Mouse (Mus musculus): ENCODE measurements at regions not wholly inside any gene's neighbourhood (a gene's known extent, or its start where the extent isn't known, plus 50 kb on each side); places are given as distances from the start of the nearest gene placed in this dataset.
A peak's percentile ranks its signal among the peaks of the same experiment; 100 is the strongest.

DNA sequence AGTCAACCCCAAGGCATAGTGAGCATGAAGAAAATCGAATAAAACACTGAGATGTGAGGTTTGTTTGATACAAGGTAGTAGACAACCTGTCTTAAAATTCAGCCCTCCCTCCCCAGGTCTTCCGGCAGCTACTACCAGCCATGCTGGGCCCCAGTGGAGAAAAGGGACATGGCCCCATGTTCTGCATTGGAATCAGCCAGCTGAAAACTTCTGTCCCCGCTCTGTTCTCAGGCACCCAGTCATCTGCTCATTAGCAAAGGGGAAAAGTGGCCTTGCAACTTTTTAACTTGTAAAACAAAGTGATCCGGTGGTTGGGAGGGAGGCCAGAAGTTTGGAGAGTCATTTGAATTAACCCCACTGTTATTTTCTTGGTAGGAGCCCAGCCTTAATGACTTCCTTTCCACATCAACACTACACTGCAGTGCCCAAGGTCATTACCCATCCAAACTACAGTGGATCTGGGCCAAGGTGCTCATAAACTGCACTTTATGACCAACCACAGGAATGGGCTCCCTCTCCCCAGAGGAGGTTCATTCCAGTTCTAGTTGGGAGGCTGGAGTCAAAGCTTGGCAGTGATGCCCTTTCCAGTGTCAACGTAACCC lies 143.5 kb downstream of the Npy start:
- Histone ChIP-seq H3K36me3 (no peaks in the 10 kb centered on the region), H3K4me3 (no peak overlapping the region), H3K9me3 (no peaks in the 10 kb centered on the region), H3K4me2 (no peak overlapping the region), H3K27me3 (no peaks in the 10 kb centered on the region), H3K9ac (no peak overlapping the region), H3K27ac (no peak overlapping the region), H3K4me1 (replicated peaks) (no peaks in the 10 kb centered on the region)
- ATAC-seq (ENCODE audit: low FRiP score) = no peak
- 89% methylated on average over 5 of the region's 5 CpGs for WGBS

DNA sequence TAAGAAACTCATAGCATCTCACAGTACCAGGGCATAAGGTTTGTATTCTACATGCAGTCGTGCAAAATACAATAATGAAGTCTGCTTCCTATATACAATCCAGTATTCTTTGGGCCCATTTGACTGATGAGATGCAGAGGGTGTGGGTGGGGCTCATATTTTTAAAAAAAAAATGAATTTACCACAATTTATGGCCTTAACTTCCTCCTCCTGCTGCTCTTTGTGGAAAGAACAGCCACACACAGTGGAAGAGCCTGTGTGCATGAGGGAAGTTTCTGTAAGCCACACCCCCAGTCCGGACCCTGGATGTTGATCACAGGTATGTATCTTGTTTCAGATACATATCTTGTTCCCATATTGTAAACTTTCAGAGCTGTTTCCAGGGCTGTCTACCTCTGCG lies 143.5 kb upstream of the Mpp6 start:
- WGBS = 93% methylated on average over 3 of the region's 3 CpGs
- ATAC-seq (ENCODE audit: low FRiP score) = no peak
- no peak overlapping the region for H3K4me3 ChIP-seq
- no peak overlapping the region for H3K4me2 ChIP-seq
- no peaks in the 10 kb centered on the region for H3K27me3 ChIP-seq
- no peak overlapping the region for H3K27ac ChIP-seq
- no peak overlapping the region for H3K9ac ChIP-seq
- no peaks in the 10 kb centered on the region for H3K9me3 ChIP-seq
- H3K36me3 ChIP-seq = no peaks in the 10 kb centered on the region
- H3K4me1 ChIP-seq (replicated peaks) = no peaks in the 10 kb centered on the region

DNA sequence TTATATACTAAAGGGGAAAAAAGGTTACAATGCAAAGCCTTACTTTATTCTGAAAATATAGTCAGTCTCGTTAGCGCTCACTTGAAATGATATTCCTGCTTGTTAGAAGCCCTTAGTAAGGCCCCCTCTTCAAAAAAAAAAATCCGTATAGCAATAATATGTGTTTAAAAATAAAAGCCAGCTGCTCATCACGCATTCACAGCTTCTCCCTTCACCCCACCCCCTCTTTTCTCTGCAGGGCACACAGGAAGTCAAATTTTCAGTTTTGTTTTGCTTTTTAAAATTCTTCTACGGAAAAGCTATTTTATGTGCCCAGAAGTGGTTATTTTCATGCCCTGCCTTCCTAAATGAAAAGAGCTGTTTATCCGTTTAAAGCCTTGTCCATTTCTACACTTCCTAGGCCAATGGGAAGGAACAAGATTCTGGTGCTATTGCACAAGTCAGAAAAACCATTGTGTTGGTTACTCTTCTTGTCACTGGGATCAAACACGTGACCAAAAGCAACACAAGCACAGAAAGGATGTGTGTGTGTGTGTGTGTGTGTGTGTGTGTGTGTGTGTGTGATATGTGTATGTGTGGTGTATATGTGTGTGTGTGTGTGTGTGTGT lies 136.7 kb upstream of the Mpp6 start:
- no peaks in the 10 kb centered on the region for H3K36me3 ChIP-seq
- no peaks in the 10 kb centered on the region for H3K27me3 ChIP-seq
- no peak overlapping the region for H3K4me3 ChIP-seq
- no peak overlapping the region for H3K27ac ChIP-seq
- no peaks in the 10 kb centered on the region for H3K9me3 ChIP-seq
- H3K9ac ChIP-seq = no peak overlapping the region
- 79% methylated on average over 7 of the region's 7 CpGs for WGBS
- no peak overlapping the region for H3K4me2 ChIP-seq
- no peak for ATAC-seq (ENCODE audit: low FRiP score)
- no peaks in the 10 kb centered on the region; the same call in 1 of the 2 replicates for H3K4me1 ChIP-seq (replicated peaks)

DNA sequence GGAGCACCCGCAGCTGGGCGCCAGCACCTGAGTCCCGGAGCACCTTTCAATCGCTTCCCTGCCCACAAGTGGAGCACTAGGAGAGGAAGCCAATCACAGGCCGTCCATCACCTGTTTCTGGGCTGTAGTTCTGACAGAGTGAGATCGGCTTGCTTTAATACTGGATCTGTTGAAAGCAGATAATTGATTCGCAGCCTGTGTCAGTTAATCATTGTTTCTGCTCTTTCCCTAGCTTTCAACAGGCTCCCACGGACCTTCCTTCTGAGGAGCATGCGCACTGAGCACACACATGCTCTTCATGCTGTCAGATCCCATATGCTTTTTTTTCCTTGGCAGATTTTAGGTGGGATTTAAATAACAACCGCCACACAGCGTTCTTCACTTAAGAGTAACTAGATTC lies 132.3 kb upstream of the Mpp6 start:
- H3K9me3 ChIP-seq = no peaks in the 10 kb centered on the region
- no peak overlapping the region for H3K4me3 ChIP-seq
- peak overlapping the region; percentile 44; the same call in 1 of the 2 replicates for H3K27ac ChIP-seq
- H3K4me1 ChIP-seq (replicated peaks) = no peaks in the 10 kb centered on the region; the same call in 1 of the 2 replicates
- no peak overlapping the region for H3K9ac ChIP-seq
- no peak for ATAC-seq (ENCODE audit: low FRiP score)
- no peaks in the 10 kb centered on the region for H3K27me3 ChIP-seq
- no peaks in the 10 kb centered on the region for H3K36me3 ChIP-seq
- H3K4me2 ChIP-seq = 0 out of 2 replicates have a peak overlapping the region, but pooled peaks have one; percentile 17
- 63% methylated on average over 11 of the region's 11 CpGs for WGBS

DNA sequence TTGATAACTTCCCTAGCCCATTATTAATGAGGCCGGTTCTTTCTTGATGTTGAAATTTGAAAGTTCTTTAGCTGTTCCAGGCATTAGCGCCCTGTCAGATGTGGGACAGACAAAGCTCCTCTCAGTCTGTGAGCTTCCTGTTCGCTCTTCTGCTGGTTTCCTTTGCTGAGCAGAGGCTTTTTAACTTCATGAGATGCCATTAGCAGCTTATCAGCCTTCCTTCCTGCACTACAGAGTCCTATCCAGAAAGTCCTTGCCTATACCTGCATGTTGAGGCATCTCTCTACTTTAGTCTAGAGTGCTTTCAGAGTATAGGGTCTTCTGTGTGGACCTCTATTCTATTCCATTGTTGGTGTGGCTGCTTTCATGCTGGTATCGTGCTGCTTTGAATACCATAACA lies 126.3 kb upstream of the Mpp6 start:
- Histone ChIP-seq H3K4me1 (replicated peaks) (peaks cover 11% of the 10 kb centered on the region; the same call in 1 of the 2 replicates), H3K4me2 (no peak overlapping the region), H3K9ac (no peak overlapping the region), H3K27me3 (no peaks in the 10 kb centered on the region), H3K4me3 (no peak overlapping the region), H3K9me3 (no peaks in the 10 kb centered on the region), H3K36me3 (no peaks in the 10 kb centered on the region), H3K27ac (no peak overlapping the region)
- whole genome bisulfite sequencing = 58% methylated on average over 4 of the region's 4 CpGs
- no peak for ATAC-seq (ENCODE audit: low FRiP score)

DNA sequence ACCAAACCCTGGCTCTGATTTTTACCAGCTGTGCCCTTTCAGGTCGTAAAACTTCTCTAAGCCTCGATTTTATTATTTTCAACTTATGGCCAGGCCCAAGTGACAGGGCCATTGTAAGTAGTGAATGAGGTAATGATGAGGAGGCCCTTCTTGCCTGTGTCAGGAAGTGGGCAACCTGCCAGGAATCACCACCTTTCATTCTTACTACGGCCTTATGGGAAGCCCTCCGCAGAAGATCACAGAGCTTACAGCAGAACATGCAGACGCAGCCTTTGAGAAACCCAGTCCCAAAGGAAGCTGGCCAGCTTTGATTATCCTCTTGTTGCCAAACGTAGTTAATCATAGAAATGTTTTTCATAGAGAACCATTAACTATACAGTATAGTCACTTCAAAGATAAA lies 124.9 kb upstream of the Mpp6 start:
- Histone ChIP-seq H3K4me3 (no peak overlapping the region), H3K4me2 (no peak overlapping the region), H3K36me3 (no peaks in the 10 kb centered on the region), H3K4me1 (replicated peaks) (peaks cover 11% of the 10 kb centered on the region; the same call in 1 of the 2 replicates), H3K9ac (no peak overlapping the region), H3K9me3 (no peaks in the 10 kb centered on the region), H3K27ac (no peak overlapping the region), H3K27me3 (no peaks in the 10 kb centered on the region)
- 37% methylated on average over 6 of the region's 6 CpGs for WGBS
- ATAC-seq (ENCODE audit: low FRiP score) = no peak

DNA sequence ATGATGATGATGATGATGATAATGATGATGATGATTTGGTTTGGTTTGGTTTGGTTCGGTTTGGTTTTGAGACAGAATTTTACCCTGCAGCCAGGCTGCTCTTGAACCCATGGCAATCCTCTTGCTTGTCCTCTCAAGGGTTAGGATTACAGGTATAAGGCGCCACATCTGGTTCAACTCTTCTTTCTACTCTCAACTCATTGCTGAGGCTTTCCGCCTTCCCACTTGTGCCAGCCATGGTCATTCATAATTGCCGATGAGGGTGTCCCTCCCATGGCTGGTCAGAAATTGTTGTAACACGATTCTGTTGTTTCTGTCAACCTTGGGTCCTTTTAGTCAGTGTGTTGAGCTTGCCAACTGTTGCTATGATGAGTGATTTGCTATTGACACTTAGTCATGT lies 122.9 kb upstream of the Mpp6 start:
- Histone ChIP-seq H3K27ac (no peak overlapping the region), H3K9me3 (no peaks in the 10 kb centered on the region), H3K36me3 (no peaks in the 10 kb centered on the region), H3K4me3 (no peak overlapping the region), H3K9ac (no peak overlapping the region), H3K27me3 (no peaks in the 10 kb centered on the region), H3K4me1 (replicated peaks) (peaks cover 11% of the 10 kb centered on the region; the same call in 1 of the 2 replicates), H3K4me2 (no peak overlapping the region)
- no peak for ATAC-seq (ENCODE audit: low FRiP score)
- WGBS = 91% methylated on average over 5 of the region's 5 CpGs

DNA sequence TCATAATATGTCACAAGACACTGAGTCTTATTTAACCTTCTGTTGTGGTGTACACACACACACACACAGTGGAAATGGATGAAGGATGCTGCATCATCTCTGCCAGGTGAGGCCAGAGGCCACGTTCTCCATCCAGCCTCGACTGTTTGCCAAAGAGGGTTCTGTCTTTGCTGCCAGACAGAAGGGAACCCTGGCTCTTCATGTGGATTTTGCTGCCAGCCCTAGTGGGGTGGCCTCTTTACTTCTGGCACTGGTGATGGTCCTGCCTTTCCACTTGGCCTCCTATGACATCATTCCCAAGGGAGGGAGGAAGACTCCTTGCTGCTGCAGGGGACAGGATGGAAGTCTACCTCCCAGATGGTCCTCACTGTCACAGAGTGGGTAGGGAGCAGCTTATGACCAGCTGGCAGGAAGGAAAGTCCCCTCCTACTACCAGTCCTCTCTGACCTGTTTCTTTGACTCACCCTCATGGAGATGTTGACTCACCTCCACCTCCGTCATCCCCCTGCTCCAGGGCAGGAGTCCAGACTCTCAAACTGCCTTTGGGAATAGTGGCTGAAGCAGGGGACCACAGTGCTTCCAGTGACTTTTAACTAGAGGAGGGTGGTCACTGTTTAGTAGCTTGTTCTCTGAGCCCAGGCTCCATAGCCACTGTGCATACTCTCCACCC lies 122.4 kb upstream of the Mpp6 start:
- Histone ChIP-seq H3K9ac (no peak overlapping the region), H3K4me1 (replicated peaks) (peaks cover 11% of the 10 kb centered on the region; the same call in 1 of the 2 replicates), H3K36me3 (no peaks in the 10 kb centered on the region), H3K4me2 (no peak overlapping the region), H3K27me3 (no peaks in the 10 kb centered on the region), H3K4me3 (no peak overlapping the region), H3K9me3 (no peaks in the 10 kb centered on the region), H3K27ac (no peak overlapping the region)
- 89% methylated on average over 3 of the region's 3 CpGs for WGBS
- no peak for ATAC-seq (ENCODE audit: low FRiP score)

DNA sequence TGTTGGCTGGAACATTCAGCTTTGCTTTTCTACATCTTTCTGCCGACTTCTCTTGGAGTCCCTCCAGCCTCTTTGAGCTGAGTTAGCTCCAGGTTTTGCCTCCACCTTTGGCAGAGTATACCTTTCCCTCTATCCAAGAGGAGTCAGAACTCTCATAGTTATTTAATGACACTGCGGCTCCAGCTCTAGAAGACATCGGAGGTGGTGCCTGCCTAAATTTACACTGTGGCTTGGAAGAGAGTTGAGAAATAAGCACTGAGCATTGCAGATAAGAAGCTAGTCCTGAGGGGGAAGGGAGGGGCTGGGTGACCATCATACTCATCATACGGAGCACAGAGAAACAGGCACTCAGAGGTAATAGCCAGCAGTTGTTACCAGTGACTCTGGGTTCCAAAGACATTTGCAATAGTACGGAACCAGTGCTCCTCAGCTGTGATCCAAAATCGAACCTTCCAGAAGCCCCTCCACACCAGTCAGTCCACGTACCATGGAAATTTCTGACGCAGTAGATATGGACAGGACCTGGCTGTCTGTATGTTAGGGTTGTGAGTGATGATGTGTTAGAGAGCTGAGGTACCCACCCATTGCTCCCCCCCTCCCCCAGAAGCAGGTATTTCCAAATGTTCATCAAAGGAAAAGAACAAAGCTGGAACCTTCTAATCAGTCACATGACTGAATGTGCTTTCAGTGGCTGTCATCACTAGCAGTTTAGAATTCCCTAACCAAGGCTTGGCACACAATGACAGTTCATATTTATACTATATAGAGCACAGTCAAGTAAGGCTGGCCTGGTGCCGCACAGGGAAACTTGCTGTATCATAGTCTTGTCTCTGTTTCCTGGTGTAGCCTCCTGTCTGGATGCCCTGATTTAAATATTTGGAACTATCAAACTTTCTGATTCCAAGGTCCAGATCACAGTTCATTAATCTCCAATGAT lies 120.2 kb upstream of the Mpp6 start:
- Histone ChIP-seq H3K4me1 (replicated peaks) (peaks cover 8% of the 10 kb centered on the region; the same call in 1 of the 2 replicates), H3K4me2 (no peak overlapping the region), H3K9ac (no peak overlapping the region), H3K9me3 (no peaks in the 10 kb centered on the region), H3K27ac (no peak overlapping the region), H3K27me3 (no peaks in the 10 kb centered on the region), H3K36me3 (no peaks in the 10 kb centered on the region), H3K4me3 (no peak overlapping the region)
- 92% methylated on average over 9 of the region's 9 CpGs for WGBS
- ATAC-seq (ENCODE audit: low FRiP score) = no peak

DNA sequence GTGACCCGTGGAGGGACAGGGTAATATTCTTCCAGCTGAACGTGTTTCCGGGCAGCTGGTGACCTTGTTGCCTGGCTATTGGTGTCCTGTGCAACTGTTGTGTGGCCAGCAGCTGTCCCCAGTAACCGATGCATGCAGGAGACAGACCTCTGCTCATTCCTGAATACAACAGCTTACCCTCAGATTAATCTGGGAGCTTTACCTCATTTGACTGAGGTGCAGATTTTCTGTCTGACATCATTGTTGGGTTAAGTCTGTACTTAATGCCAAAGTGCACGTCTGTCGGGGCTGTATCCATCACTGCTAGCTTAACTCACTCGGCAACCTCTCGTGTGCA lies 119.6 kb upstream of the Mpp6 start:
- no peak for ATAC-seq (ENCODE audit: low FRiP score)
- Histone ChIP-seq H3K9me3 (no peaks in the 10 kb centered on the region), H3K27ac (no peak overlapping the region), H3K27me3 (no peaks in the 10 kb centered on the region), H3K36me3 (no peaks in the 10 kb centered on the region), H3K9ac (no peak overlapping the region), H3K4me3 (no peak overlapping the region), H3K4me1 (replicated peaks) (0 out of 2 replicates have a peak, but pooled peaks cover 4% of the 10 kb centered on the region), H3K4me2 (no peak overlapping the region)
- WGBS = 64% methylated on average over 8 of the region's 8 CpGs

DNA sequence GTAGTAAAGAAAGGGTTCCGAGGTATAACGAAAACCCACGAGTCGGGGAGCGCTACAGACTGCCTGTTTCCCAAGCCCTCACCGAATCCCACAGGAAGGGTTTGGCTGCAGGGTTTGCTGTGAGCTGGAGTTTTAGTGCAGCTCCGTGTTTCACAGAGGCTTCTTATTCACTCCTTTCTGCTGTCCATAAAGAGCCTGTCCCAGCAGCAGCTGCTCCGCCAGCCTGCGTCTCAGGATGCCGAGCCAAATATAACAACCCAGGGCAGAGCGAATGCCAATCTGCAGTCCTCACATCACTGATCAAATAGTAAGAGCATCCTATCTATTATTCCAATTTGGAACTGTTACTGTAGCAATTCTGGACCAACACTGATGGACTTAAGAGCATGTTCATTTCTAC lies 110.7 kb upstream of the Mpp6 start:
- no peaks in the 10 kb centered on the region for H3K4me1 ChIP-seq (replicated peaks)
- H3K4me3 ChIP-seq = no peak overlapping the region
- H3K9ac ChIP-seq = no peak overlapping the region
- ATAC-seq (ENCODE audit: low FRiP score) = no peak
- H3K36me3 ChIP-seq = no peaks in the 10 kb centered on the region
- WGBS = 86% methylated on average over 11 of the region's 11 CpGs
- H3K4me2 ChIP-seq = no peak overlapping the region
- H3K9me3 ChIP-seq = no peaks in the 10 kb centered on the region
- H3K27ac ChIP-seq = no peak overlapping the region
- H3K27me3 ChIP-seq = no peaks in the 10 kb centered on the region

DNA sequence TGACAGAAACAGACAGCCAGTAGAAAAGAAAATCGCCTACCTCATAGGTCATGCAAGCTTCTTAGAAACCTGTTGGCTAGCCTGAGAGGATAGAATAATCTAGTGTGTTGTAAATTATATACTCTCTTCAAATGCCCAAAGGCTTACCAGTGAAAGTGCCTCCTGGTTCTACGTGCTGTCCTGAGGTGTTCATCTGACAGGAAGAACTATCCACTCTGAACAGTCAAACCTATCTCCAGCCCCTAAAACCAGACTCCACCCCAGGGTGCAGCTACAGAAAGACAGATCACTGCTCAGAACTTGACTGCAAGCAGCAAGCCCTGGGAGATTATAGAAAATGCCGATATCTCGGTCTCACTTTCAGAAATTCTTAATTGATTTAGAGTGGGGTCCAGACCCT lies 102.0 kb upstream of the Mpp6 start:
- no peak for ATAC-seq (ENCODE audit: low FRiP score)
- no peaks in the 10 kb centered on the region for H3K27me3 ChIP-seq
- H3K4me1 ChIP-seq (replicated peaks) = peaks cover 9% of the 10 kb centered on the region; the same call in 1 of the 2 replicates
- H3K27ac ChIP-seq = no peak overlapping the region
- no peak overlapping the region for H3K9ac ChIP-seq
- no peak overlapping the region for H3K4me3 ChIP-seq
- no peak overlapping the region for H3K4me2 ChIP-seq
- no peaks in the 10 kb centered on the region for H3K36me3 ChIP-seq
- 86% methylated on average over 4 of the region's 4 CpGs for WGBS
- H3K9me3 ChIP-seq = no peaks in the 10 kb centered on the region

Data from hindbrain, embryonic 13.5 days (tissue).